Mouse (Mus musculus): ENCODE data around the gene Sf3b2.
A peak's percentile ranks its signal among the peaks of the same experiment; 100 is the strongest.

GRCm38 (mm10) chr19:5272801-5273733, 22.2 kb downstream of the Sf3b2 start, which contains the start of gene Pacs1:
- peak; percentile 91 for TF ChIP-seq POLR2A (IDR thresholded peaks at IDR 0.05; ENCODE audit: borderline replicate concordance, extremely low read depth, insufficient read depth, insufficient read length, poor library complexity, severe bottlenecking)
- no peak for TF ChIP-seq CTCF (IDR thresholded peaks at IDR 0.05; ENCODE audit: borderline replicate concordance, extremely low read depth, insufficient read depth, insufficient read length)
